Mouse (Mus musculus) forebrain, embryonic 16.5 days (tissue): Measurements from ENCODE around the gene Gm21903. TPM values are rescaled to one million over a fixed set of nuclear protein-coding genes. Genes with fewer than 3 reads are reported as not detected.
"Not testable (repeated sequence)": the region's sequence is repeated elsewhere in the genome, so short reads cannot be mapped to it uniquely, and the experiment has no call there.

ENCODE experiments used
- ATAC-seq: fragments of 200-750 bp; cut with Nextera tagmentation; 2 replicates; pipeline ENCODE4 v1.8.0; 2017; ENCODE audit warnings: mild to moderate bottlenecking, moderate library complexity
- H3K27ac ChIP-seq: fragments of 300-500 bp; sonication (generic); 2 replicates; pipeline ENCODE4 v1.5.1; 2014; ENCODE audit warnings: low read length, control low read depth
- H3K27me3 ChIP-seq: fragments of 300-500 bp; sonication (generic); replicated peaks from 2 replicates; pipeline ENCODE4 v1.6.1; 2014; ENCODE audit warnings: low read length; ENCODE audit not compliant: control insufficient read depth, insufficient read depth
- H3K36me3 ChIP-seq: fragments of 300-500 bp; sonication (generic); 2 replicates; pipeline ENCODE4 v1.6.1; 2014; ENCODE audit not compliant: control insufficient read depth, insufficient read depth
- H3K4me1 ChIP-seq: fragments of 300-500 bp; sonication (generic); replicated peaks from 2 replicates; pipeline ENCODE4 v1.6.1; 2014; ENCODE audit warnings: low read length; ENCODE audit not compliant: control insufficient read depth, insufficient read depth
- H3K4me2 ChIP-seq: fragments of 300-500 bp; sonication (generic); 2 replicates; pipeline ENCODE4 v1.6.1; 2014; ENCODE audit warnings: mild to moderate bottlenecking, low read length, control low read depth
- H3K4me3 ChIP-seq: fragments of 300-500 bp; sonication (generic); replicated peaks from 2 replicates; pipeline ENCODE4 v1.5.1; 2014; ENCODE audit warnings: mild to moderate bottlenecking, low read length, control low read depth
- H3K9ac ChIP-seq: fragments of 300-500 bp; sonication (generic); replicated peaks from 2 replicates; pipeline ENCODE4 v1.6.1; 2014; ENCODE audit warnings: low read depth, low read length, control low read depth
- H3K9me3 ChIP-seq: fragments of 300-500 bp; sonication (generic); 2 replicates; pipeline ENCODE4 v1.6.1; 2016; ENCODE audit warnings: low read length; ENCODE audit not compliant: control insufficient read depth
- WGBS: fragments of 180-500 bp; shearing (Covaris S2); extraction: QIAGEN DNeasy Blood & Tissue Kit; methylation state at CpG from one replicate; pipeline ENCODE4 v1.1.7; 2014; 5-methylcytosine and 5-hydroxymethylcytosine counted together
- polyA plus RNA-seq: library from polyadenylated mRNA; unstranded; fragments of >200 nt; fragmentation: Nextera tagmentation; extraction: Ambion mirVana; gene quantifications from 2 replicates; pipeline ENCODE4 v1.2.1, GENCODE M21; 2015

Gene Gm21903
- not detected in 2 replicates for polyA plus RNA-seq

GRCm38 (mm10) chr17:39043241-39043640 is at the start of gene Gm21903:
Gene Gm21903, minus strand, starts transcription at chr17:39043341.
- no peaks in the 10 kb centered on the region for H3K4me1 ChIP-seq
- H3K9ac ChIP-seq: no peak within 1 kb of the TSS
- no peak within 1 kb of the TSS for H3K4me3 ChIP-seq
- no peak within 1 kb of the TSS for H3K4me2 ChIP-seq
- no peaks in the 10 kb centered on the region for H3K27me3 ChIP-seq
- ATAC-seq: no peak
- H3K9me3 ChIP-seq: 0 out of 2 replicates have a peak, but pooled peaks cover 2% of the 10 kb centered on the region
- no peak within 1 kb of the TSS for H3K27ac ChIP-seq
- H3K36me3 ChIP-seq: no peaks in the 10 kb centered on the region

DNA sequence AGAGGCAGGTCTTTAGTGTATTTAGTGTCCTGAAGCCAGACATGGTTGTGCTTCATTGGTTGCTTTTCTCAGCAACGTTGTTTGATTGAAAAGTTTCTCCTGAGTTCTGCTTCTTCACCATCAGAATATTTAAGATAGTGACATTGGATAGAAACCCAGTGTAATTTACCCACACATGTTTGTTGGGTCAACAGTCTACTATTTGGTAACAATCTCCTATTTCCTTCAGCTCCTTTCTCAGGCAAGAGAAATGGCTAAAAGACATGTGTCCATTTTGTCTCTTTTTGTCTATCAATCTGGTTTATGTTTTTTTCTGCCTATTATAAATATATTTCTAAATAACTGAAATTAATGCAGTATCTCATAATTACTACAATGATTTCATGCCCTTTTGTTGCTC is 33.8 kb upstream of the Gm21903 start, which contains the start of gene Esp23:
TSS of gene Esp23 (minus strand) at position 101 of the 400 bp plus-strand sequence.
- no peak within 1 kb of the TSS for H3K4me2 ChIP-seq
- WGBS: 45% methylated on average over 1 of the region's 1 CpGs
- H3K4me3 ChIP-seq: no peak within 1 kb of the TSS
- no peak within 1 kb of the TSS for H3K27ac ChIP-seq
- no peak for ATAC-seq
- H3K36me3 ChIP-seq: no peaks in the 10 kb centered on the region
- H3K9me3 ChIP-seq: 0 out of 2 replicates have a peak, but pooled peaks cover 6% of the 10 kb centered on the region
- no peaks in the 10 kb centered on the region for H3K4me1 ChIP-seq
- H3K9ac ChIP-seq: no peak within 1 kb of the TSS
- no peaks in the 10 kb centered on the region for H3K27me3 ChIP-seq

- no peak overlapping the region for H3K4me2 ChIP-seq
- no peaks in the 10 kb centered on the region for H3K27me3 ChIP-seq
- no peak overlapping the region for H3K27ac ChIP-seq
- H3K4me1 ChIP-seq: no peaks in the 10 kb centered on the region
- ATAC-seq: no peak
- H3K4me3 ChIP-seq: no peak overlapping the region
- H3K36me3 ChIP-seq: no peaks in the 10 kb centered on the region
- H3K9ac ChIP-seq: no peak overlapping the region
- H3K9me3 ChIP-seq: 0 out of 2 replicates have a peak, but pooled peaks cover 3% of the 10 kb centered on the region
Measured at GRCm38 (mm10) chr17:39063641-39064040, 20.5 kb upstream of the Gm21903 start.

GRCm38 (mm10) chr17:39036395-39036794 is 6.7 kb downstream of the Gm21903 start, which contains the start of gene Esp24:
Gene Esp24, plus strand, starts transcription at chr17:39036695.
- not testable (repeated sequence) for H3K27me3 ChIP-seq, H3K27ac ChIP-seq, ATAC-seq, H3K4me1 ChIP-seq, H3K4me2 ChIP-seq, H3K9me3 ChIP-seq, H3K9ac ChIP-seq, H3K36me3 ChIP-seq, H3K4me3 ChIP-seq
- WGBS: 87% methylated on average over 3 of the region's 3 CpGs

DNA sequence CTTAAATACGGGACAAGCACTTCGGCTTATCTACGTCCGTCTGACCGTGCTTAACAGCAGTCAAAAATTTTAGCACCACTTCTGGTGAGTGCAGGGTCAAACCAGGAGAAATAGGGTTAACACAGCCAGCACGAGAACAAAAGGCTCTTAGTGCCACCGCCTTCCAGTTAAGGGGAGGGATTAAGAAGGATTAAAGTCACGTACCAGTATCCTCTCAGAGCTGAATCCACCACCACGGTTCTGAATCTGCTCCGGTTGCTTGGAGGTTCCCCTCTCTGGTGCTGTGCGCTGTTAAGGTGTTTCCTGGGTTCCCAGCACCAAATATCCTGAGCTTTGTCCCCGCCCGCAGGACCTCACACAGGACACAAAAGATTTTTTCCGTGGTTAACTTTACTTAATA is 26.0 kb downstream of the Gm21903 start:
- Histone ChIP-seq H3K4me1 (no peaks in the 10 kb centered on the region), H3K9me3 (no peaks in the 10 kb centered on the region), H3K27ac (no peak overlapping the region), H3K36me3 (no peaks in the 10 kb centered on the region), H3K9ac (no peak overlapping the region), H3K27me3 (no peaks in the 10 kb centered on the region), H3K4me2 (no peak overlapping the region), H3K4me3 (no peak overlapping the region)
- 36% methylated on average over 14 of the region's 14 CpGs for WGBS
- ATAC-seq: no peak

DNA sequence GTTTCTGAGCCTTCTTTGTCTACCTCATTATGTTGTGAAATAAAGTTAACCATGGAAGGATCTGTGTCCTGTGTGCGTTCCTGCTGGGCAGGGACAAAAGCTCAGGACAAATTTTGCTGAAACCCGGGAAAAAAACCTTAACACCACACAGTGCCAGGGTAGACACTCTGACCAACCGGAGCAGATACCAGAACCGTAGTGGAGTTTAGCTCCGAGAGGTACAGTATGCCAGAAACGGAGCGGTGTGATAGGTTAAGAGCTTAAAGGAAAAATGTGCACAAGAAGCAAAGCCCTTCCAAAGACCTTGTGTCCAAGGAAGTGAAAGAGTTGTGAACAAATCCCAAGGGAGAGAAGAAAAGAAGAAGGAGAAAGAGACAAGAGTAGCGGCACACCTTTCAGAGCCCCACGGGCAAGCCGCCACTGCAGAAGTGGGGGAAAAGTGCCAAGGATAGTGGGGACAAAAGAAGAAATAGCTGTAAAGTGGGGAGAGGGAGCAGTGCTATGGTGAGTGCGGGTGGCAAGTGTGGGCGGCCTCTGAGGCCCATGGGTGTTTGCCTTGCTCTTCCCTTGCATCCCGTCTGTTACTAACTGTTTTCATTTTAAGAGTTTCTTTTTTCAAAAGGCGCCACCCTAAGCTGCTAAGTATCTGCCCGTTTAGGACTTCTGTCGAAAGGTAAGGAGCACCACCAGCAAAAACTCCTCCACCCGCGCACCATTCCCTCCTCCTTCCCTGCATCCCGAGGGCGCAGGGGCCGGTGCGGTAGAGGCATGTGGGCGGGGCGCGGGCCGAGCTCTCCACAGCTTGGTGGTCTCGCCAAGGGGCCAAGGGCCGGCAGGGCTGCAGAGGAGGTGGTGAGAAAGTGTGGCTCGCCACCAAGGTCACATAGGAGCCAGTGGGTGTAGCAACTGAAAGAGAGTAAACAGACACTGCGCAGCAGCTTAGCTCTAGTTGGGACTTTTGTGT is 32.2 kb downstream of the Gm21903 start:
- 39% methylated on average over 30 of the region's 30 CpGs for WGBS
- no peaks in the 10 kb centered on the region for H3K4me1 ChIP-seq
- 0 out of 2 replicates have a peak, but pooled peaks have one; percentile 47 for ATAC-seq

GRCm38 (mm10) chr17:39009846-39010245 is 33.3 kb downstream of the Gm21903 start:
- no peak overlapping the region for H3K4me3 ChIP-seq
- no peaks in the 10 kb centered on the region for H3K9me3 ChIP-seq
- H3K4me1 ChIP-seq: no peaks in the 10 kb centered on the region
- no peak overlapping the region for H3K27ac ChIP-seq
- no peak overlapping the region for H3K4me2 ChIP-seq
- no peaks in the 10 kb centered on the region for H3K27me3 ChIP-seq
- WGBS: 94% methylated on average over 1 of the region's 1 CpGs
- no peaks in the 10 kb centered on the region for H3K36me3 ChIP-seq
- no peak overlapping the region for H3K9ac ChIP-seq
- no peak for ATAC-seq

More for the DNA sequence above, 32.2 kb downstream of the Gm21903 start:
- Histone ChIP-seq H3K36me3 (no peaks in the 10 kb centered on the region), H3K27ac (no peak overlapping the region), H3K4me3 (peak overlapping the region; percentile 28), H3K9me3 (no peaks in the 10 kb centered on the region), H3K9ac (no peak overlapping the region), H3K4me2 (peak overlapping the region; percentile 35), H3K27me3 (no peaks in the 10 kb centered on the region)

Other genes with a start within 250 kb of the Gm21903 start
- gene Esp24, start 6.6 kb downstream of the Gm21903 start, polyA plus RNA-seq: not detected in 2 replicates
- not detected in 2 replicates for gene Esp23, start 33.7 kb upstream of the Gm21903 start, polyA plus RNA-seq
- gene Esp22, start 52.0 kb upstream of the Gm21903 start, polyA plus RNA-seq: not detected in 2 replicates